Mouse (Mus musculus) myocyte (in vitro differentiated cells): ENCODE results near the gene Zbtb34. TPM values are rescaled to one million over a fixed set of nuclear protein-coding genes. Genes with fewer than 3 reads are reported as not detected.

Experiments used
- H3K27me3 ChIP-seq: one replicate; pipeline ENCODE4 v1.6.1; 2011; ENCODE audit not compliant: control insufficient read depth, insufficient read depth, insufficient read length
- H3K36me3 ChIP-seq: one replicate; pipeline ENCODE4 v1.6.1; 2011; ENCODE audit not compliant: control insufficient read depth, insufficient read depth
- H3K4me2 ChIP-seq: one replicate; pipeline ENCODE4 v1.6.1; 2011; ENCODE audit warnings: low read depth, control low read depth
- H3K4me3 ChIP-seq: one replicate; pipeline ENCODE4 v1.5.1; 2011; ENCODE audit warnings: mild to moderate bottlenecking, control low read depth, moderate library complexity
- H3K79me2 ChIP-seq: one replicate; pipeline ENCODE4 v1.6.1; 2011; ENCODE audit not compliant: control insufficient read depth, insufficient read depth
- H3ac ChIP-seq: one replicate; pipeline ENCODE4 v1.6.1; 2011; ENCODE audit not compliant: control insufficient read depth, insufficient read length
- CEBPB ChIP-seq: IDR thresholded peaks from 2 replicates; pipeline ENCODE4 v1.6.1; 2011; ENCODE audit warnings: mild to moderate bottlenecking, moderate library complexity; ENCODE audit not compliant: poor library complexity, insufficient read depth, severe bottlenecking
- E2F4 ChIP-seq: IDR thresholded peaks from one replicate; pipeline ENCODE4 v1.6.1; 2011; ENCODE audit warnings: mild to moderate bottlenecking, control low read depth, moderate library complexity; ENCODE audit not compliant: insufficient read depth
- MAX ChIP-seq: IDR thresholded peaks from one replicate; pipeline ENCODE4 v1.6.1; 2011; ENCODE audit warnings: low read depth, mild to moderate bottlenecking, control low read depth
- MYOD1 ChIP-seq, 3 experiments: IDR thresholded peaks; one replicate each; pipeline ENCODE4 v1.6.1; 2011; ENCODE audit warnings: control low read depth in 2 of 3, low read depth in 2 of 3, mild to moderate bottlenecking in 2 of 3, moderate library complexity in 1 of 3; ENCODE audit not compliant: insufficient read length in 2 of 3, control insufficient read depth in 1 of 3
- MYOG ChIP-seq, 3 experiments: IDR thresholded peaks; one replicate each; pipeline ENCODE4 v1.6.1; 2011; ENCODE audit warnings: control low read depth in 2 of 3, low read depth in 2 of 3, mild to moderate bottlenecking in 2 of 3; ENCODE audit not compliant: insufficient read length in 2 of 3, control insufficient read depth in 1 of 3, insufficient read depth in 1 of 3
- POLR2A ChIP-seq: IDR thresholded peaks from one replicate; pipeline ENCODE4 v1.6.1; 2011; ENCODE audit warnings: low read depth, mild to moderate bottlenecking, control low read depth, moderate library complexity; ENCODE audit not compliant: insufficient read length
- POLR2AphosphoS2 ChIP-seq: IDR thresholded peaks from one replicate; pipeline ENCODE4 v1.6.1; 2011; ENCODE audit warnings: low read depth, control low read depth; ENCODE audit not compliant: insufficient read length
- REST ChIP-seq: IDR thresholded peaks from one replicate; pipeline ENCODE4 v1.6.1; 2011; ENCODE audit warnings: mild to moderate bottlenecking, control low read depth, moderate library complexity; ENCODE audit not compliant: insufficient read depth, insufficient read length
- SRF ChIP-seq: IDR thresholded peaks from one replicate; pipeline ENCODE4 v1.6.1; 2011; ENCODE audit warnings: low read depth; ENCODE audit not compliant: control insufficient read depth, insufficient read length
- TCF12 ChIP-seq: IDR thresholded peaks from one replicate; pipeline ENCODE4 v1.6.1; 2011; ENCODE audit warnings: mild to moderate bottlenecking, control low read depth; ENCODE audit not compliant: poor library complexity, insufficient read depth, severe bottlenecking
- TCF3 ChIP-seq: IDR thresholded peaks from one replicate; pipeline ENCODE4 v1.6.1; 2011; ENCODE audit warnings: low read depth, control low read depth; ENCODE audit not compliant: insufficient read length
- USF1 ChIP-seq: IDR thresholded peaks from one replicate; pipeline ENCODE4 v1.6.1; 2011; ENCODE audit warnings: low read depth, mild to moderate bottlenecking, control low read depth, moderate library complexity
- polyA plus RNA-seq: library from polyadenylated mRNA; unstranded; fragments of >200 nt; fragmentation: generic; extraction: Trizol; gene quantifications from one replicate; pipeline ENCODE4 v1.2.1, GENCODE M21; 2012; ENCODE audit warnings: missing spikeins

Zbtb34 gene
- polyA plus RNA-seq, 1 experiment, result 3.1 TPM

GRCm38 (mm10) chr2:33400541-33400940, 30.6 kb downstream of the Zbtb34 start:
- no peaks in the 10 kb centered on the region for H3K27me3 ChIP-seq
- no peak for TF ChIP-seq CEBPB
- no peak for TF ChIP-seq REST
- no peak for TF ChIP-seq POLR2A
- no peak overlapping the region for H3K4me2 ChIP-seq
- H3ac ChIP-seq, result no peak overlapping the region
- no peaks in the 10 kb centered on the region for H3K79me2 ChIP-seq
- no peaks in the 10 kb centered on the region for H3K36me3 ChIP-seq
- no peak overlapping the region for H3K4me3 ChIP-seq

DNA sequence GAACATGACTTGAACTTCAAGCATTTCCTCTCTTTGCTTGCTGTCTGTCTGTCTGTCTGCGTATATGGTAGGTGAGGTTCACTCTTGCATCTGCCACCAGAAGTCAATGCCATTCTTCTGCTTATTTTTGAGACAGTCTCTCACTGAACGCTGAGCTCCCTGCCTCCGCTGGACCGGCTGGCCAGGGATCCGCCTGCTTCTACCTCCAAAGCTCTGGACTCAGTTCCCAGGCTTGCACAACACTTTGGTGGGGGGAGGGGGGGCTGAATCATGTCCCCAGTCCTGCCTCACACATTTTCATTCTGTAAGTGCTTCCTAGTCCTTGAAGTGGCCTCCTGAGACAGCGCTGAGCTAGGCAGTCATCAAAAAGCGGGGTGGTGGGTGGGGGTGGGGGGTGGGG, 32.0 kb downstream of the Zbtb34 start:
- Histone ChIP-seq H3K27me3 (no peaks in the 10 kb centered on the region), H3ac (no peak overlapping the region), H3K79me2 (no peaks in the 10 kb centered on the region), H3K4me3 (no peak overlapping the region), H3K36me3 (no peaks in the 10 kb centered on the region), H3K4me2 (no peak overlapping the region)
- TF ChIP-seq SRF, result no peak
- no peak for TF ChIP-seq TCF12
- no peak for TF ChIP-seq USF1
- no peak for TF ChIP-seq MYOG (IDR thresholded peaks at IDR 0.05; ENCODE audit: control insufficient read depth in 1 of 3, insufficient read depth in 1 of 3, insufficient read length in 2 of 3, low read depth in 2 of 3)
- no peak for TF ChIP-seq CEBPB
- TF ChIP-seq POLR2A, result no peak
- TF ChIP-seq REST, result no peak
- TF ChIP-seq MYOD1 (IDR thresholded peaks at IDR 0.05; ENCODE audit: control insufficient read depth in 1 of 3, insufficient read length in 2 of 3, low read depth in 2 of 3), result no peak
- TF ChIP-seq E2F4, result no peak
- TF ChIP-seq TCF3, result no peak
- no peak for TF ChIP-seq POLR2AphosphoS2
- TF ChIP-seq MAX, result no peak

GRCm38 (mm10) chr2:33397036-33397435, 34.1 kb downstream of the Zbtb34 start:
- Histone ChIP-seq H3K4me3 (no peak overlapping the region), H3K79me2 (no peaks in the 10 kb centered on the region), H3K36me3 (no peaks in the 10 kb centered on the region), H3K27me3 (no peaks in the 10 kb centered on the region), H3ac (no peak overlapping the region), H3K4me2 (no peak overlapping the region)
- no peak for TF ChIP-seq E2F4
- TF ChIP-seq POLR2A, result no peak
- TF ChIP-seq TCF3, result no peak
- no peak for TF ChIP-seq TCF12
- TF ChIP-seq POLR2AphosphoS2, result no peak
- TF ChIP-seq MYOD1 (IDR thresholded peaks at IDR 0.05; ENCODE audit: control insufficient read depth in 1 of 3, insufficient read length in 2 of 3, low read depth in 2 of 3), result no peak
- TF ChIP-seq SRF, result no peak
- no peak for TF ChIP-seq CEBPB
- TF ChIP-seq MYOG (IDR thresholded peaks at IDR 0.05; ENCODE audit: control insufficient read depth in 1 of 3, insufficient read depth in 1 of 3, insufficient read length in 2 of 3, low read depth in 2 of 3), result no peak
- TF ChIP-seq MAX, result no peak
- no peak for TF ChIP-seq USF1
- TF ChIP-seq REST, result no peak

DNA sequence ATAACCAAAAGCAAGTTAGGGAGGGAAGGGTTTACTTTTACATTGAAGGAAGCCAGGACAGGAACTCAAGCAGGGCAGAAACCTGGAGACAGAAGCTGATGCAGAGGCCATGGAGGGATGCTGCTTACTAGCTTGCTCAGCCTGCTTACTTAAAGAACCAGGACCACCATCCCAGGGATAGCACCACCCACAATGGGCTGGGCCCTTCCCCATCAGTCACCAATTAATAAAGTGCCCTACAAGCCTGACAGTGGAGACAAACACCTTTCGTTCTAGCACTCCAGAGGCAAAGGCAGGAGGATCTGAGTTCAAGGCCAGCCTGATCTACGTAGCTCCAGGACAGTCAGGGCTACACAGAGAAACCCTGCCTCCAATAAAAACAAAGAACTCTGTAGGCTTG, 36.1 kb downstream of the Zbtb34 start:
- no peak overlapping the region for H3K4me2 ChIP-seq
- no peaks in the 10 kb centered on the region for H3K79me2 ChIP-seq
- no peaks in the 10 kb centered on the region for H3K36me3 ChIP-seq
- H3K27me3 ChIP-seq, result no peaks in the 10 kb centered on the region
- TF ChIP-seq USF1, result no peak
- TF ChIP-seq MYOD1 (IDR thresholded peaks at IDR 0.05; ENCODE audit: control insufficient read depth in 1 of 3, insufficient read length in 2 of 3, low read depth in 2 of 3), result no peak
- no peak for TF ChIP-seq REST
- TF ChIP-seq POLR2AphosphoS2, result no peak
- TF ChIP-seq TCF12, result no peak
- H3ac ChIP-seq, result no peak overlapping the region
- no peak overlapping the region for H3K4me3 ChIP-seq

DNA sequence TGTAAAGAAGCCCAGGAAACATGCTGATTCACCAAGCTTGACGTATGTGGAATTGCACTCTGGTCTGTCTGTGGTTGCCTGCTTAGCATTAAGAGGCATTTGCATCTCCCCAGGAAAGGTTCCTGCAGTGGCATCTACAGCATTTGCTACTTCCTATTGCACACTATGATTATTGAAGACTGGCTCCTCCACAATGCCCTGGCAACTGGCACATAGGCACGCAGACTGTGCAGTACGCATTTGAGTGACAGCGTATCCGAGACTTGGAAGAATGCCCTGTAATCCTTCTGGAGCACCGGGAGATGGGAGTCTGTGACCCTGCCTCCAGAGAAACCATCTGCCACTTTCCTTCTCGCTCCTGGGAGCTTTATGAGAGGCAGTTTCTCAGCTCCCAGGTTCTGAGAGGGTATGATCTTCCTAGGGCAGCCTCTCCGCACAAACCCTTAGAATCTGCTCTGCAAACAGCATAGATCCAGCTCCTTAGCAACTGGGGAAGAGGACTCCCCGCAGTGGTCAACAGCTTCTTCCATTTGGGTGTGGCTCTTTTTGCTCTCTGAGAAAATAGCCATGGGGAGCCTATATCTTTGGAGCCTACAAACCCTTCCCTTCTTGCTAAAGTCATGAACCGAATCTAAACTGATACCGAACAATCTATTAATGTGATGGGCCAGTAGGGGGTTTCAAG, 37.0 kb downstream of the Zbtb34 start:
- Histone ChIP-seq H3ac (no peak overlapping the region), H3K4me3 (no peak overlapping the region), H3K4me2 (peak overlapping the region; percentile 30), H3K36me3 (no peaks in the 10 kb centered on the region), H3K79me2 (no peaks in the 10 kb centered on the region), H3K27me3 (no peaks in the 10 kb centered on the region)
- TF ChIP-seq USF1, result no peak
